Mouse (Mus musculus) cerebellum, adult 2 months (tissue): ENCODE results near the gene Zbtb38.

Experiments
- CTCF ChIP-seq: fragments of 200-500 bp; IDR thresholded peaks from 2 replicates; pipeline ENCODE4 v1.5.1; 2011; ENCODE audit warnings: low read depth, mild to moderate bottlenecking, control low read depth, low read length, moderate library complexity, borderline replicate concordance; ENCODE audit not compliant: insufficient read depth
- POLR2A ChIP-seq: fragments of 200-500 bp; IDR thresholded peaks from 2 replicates; pipeline ENCODE4 v1.6.1; 2011; ENCODE audit warnings: low read length, control low read depth, borderline replicate concordance; ENCODE audit not compliant: insufficient read depth

GRCm38 (mm10) chr9:96716735-96717444 is 35.7 kb downstream of the Zbtb38 start:
- TF ChIP-seq POLR2A (no peak), CTCF (no peak)
